Mouse (Mus musculus) ovary, adult 2 months (tissue): Measurements from ENCODE around the gene Tada2b. TPM values are rescaled to one million over a fixed set of nuclear protein-coding genes. Genes with fewer than 3 reads are reported as not detected.

Experiments
- polyA plus RNA-seq: library from polyadenylated mRNA; depleted of rRNA; stranded (reverse); fragments of >200 nt; gene quantifications from 2 replicates; pipeline ENCODE4 v1.2.3, GENCODE M21; 2012; rRNA removed

Tada2b gene
- 18.2 and 19.5 TPM in 2 replicates for polyA plus RNA-seq

GRCm38 (mm10) chr5:36484171-36484990 lies at the start of gene Tada2b, which contains the start of gene Ccdc96:
Gene Tada2b (minus strand): TSS chr5:36484285.
Gene Ccdc96 (plus strand): TSS chr5:36484588.

DNA sequence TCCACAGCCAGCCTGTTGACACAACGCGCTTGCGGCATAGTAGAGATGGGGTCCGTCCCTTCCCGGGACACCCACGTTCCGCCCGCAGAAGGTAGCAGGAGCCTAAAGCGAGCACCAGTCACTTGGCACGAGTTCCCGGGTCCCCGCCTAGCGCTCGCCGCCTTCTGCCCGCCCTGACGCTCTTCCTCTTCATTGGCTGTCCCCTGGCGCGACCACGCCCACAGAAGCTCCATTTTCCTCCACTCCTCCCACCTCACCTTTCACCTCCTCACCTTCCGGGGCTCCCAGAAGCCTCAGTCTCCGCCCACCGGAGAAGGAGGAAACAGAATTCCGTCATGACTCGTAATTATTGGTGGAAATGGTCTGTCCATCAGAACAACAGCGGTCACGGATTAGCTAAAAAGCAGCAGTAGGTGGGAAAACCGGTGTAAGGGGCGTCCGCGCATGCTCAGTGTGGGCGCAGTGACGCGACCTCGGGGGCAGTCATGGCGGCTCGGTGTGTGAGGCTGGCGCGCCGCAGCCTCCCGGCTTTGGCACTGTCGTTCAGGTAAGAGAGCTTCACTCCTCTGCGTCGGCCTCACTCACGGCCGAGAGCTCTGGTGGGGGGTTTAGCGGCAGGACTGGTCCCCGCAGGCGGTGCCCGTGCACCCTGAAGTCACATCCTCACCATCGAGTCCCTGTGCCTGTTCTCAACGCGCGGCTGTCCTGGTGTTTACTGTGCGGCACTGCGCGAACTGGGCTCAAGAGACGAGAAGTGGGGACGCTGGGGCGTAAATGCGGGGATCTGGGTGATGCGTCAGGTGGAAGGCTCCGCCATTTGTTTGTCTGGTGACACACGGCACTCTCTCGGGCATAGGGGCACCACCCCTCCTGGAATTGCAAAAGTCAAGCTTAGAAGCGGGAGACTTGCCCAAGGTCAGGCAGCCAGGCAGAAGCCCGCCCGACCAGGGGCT lies 19.1 kb downstream of the Tada2b start, which contains the start of gene Grpel1:
Grpel1 (plus strand) TSS at position 290 of the 953 bp plus-strand sequence.

Other genes with a start within 250 kb of the Tada2b start
- 32.3 and 32.4 TPM in 2 replicates for gene Sorcs2, start 86.1 kb downstream of the Tada2b start, polyA plus RNA-seq
- gene Grpel1, start 19.3 kb downstream of the Tada2b start, polyA plus RNA-seq, result 16.2 TPM in 2 replicates
- gene Ccdc96, start 303 bp upstream of the Tada2b start, polyA plus RNA-seq, result 0.48 and 0.96 TPM in 2 replicates
- 25.6 and 38.8 TPM in 2 replicates for gene Tbc1d14, start 109.0 kb upstream of the Tada2b start, polyA plus RNA-seq
- 16.0 and 16.9 TPM in 2 replicates for gene D5Ertd579e, start 211.7 kb upstream of the Tada2b start, polyA plus RNA-seq